Mouse (Mus musculus): ENCODE results near the gene Pald1. TPM values are rescaled to one million over a fixed set of nuclear protein-coding genes. Genes with fewer than 3 reads are reported as not detected.

Gene Pald1
- polyA plus RNA-seq, 1 experiment: 5.3 TPM

GRCm38 (mm10) chr10:61304046-61304445, 79.3 kb downstream of the Pald1 start:
- TF ChIP-seq CTCF (IDR thresholded peaks at IDR 0.05; ENCODE audit: borderline replicate concordance, insufficient read depth, low read length) (no peak), POLR2A (IDR thresholded peaks at IDR 0.05; ENCODE audit: low read depth, low read length) (no peak)
- H3K4me3 ChIP-seq (ENCODE audit: insufficient read depth, low read length): no peak overlapping the region
- no peaks in the 10 kb centered on the region for H3K4me1 ChIP-seq (ENCODE audit: control insufficient read depth, insufficient read depth, low read length)
- no peak overlapping the region for H3K27ac ChIP-seq (ENCODE audit: insufficient read depth, low read length)

- Histone ChIP-seq H3K4me3 (ENCODE audit: insufficient read depth, low read length) (no peak overlapping the region), H3K27ac (ENCODE audit: insufficient read depth, low read length) (no peak overlapping the region), H3K4me1 (ENCODE audit: control insufficient read depth, insufficient read depth, low read length) (no peaks in the 10 kb centered on the region)
- TF ChIP-seq CTCF (IDR thresholded peaks at IDR 0.05; ENCODE audit: borderline replicate concordance, insufficient read depth, low read length) (no peak), POLR2A (IDR thresholded peaks at IDR 0.05; ENCODE audit: low read depth, low read length) (no peak)
Measured at GRCm38 (mm10) chr10:61300996-61301395, 82.3 kb downstream of the Pald1 start.

- H3K27ac ChIP-seq (ENCODE audit: insufficient read depth, low read length): no peak within 1 kb of the TSS
- no peak for TF ChIP-seq POLR2A (IDR thresholded peaks at IDR 0.05; ENCODE audit: low read depth, low read length)
- TF ChIP-seq CTCF (IDR thresholded peaks at IDR 0.05; ENCODE audit: borderline replicate concordance, insufficient read depth, low read length): no peak
- H3K4me1 ChIP-seq (ENCODE audit: control insufficient read depth, insufficient read depth, low read length): peaks cover 2% of the 10 kb centered on the region; the same call in 1 of the 2 replicates
- no peak within 1 kb of the TSS for H3K4me3 ChIP-seq (ENCODE audit: insufficient read depth, low read length)
Measured at GRCm38 (mm10) chr10:61297477-61297876, 85.9 kb downstream of the Pald1 start, which contains the start of gene Prf1. Prf1 (plus strand) TSS chr10:61297833.

GRCm38 (mm10) chr10:61296713-61297445, 86.5 kb downstream of the Pald1 start:
- no peak for TF ChIP-seq CTCF (IDR thresholded peaks at IDR 0.05; ENCODE audit: borderline replicate concordance, insufficient read depth, low read length)
- no peak for TF ChIP-seq POLR2A (IDR thresholded peaks at IDR 0.05; ENCODE audit: low read depth, low read length)
- no peak overlapping the region for H3K4me3 ChIP-seq (ENCODE audit: insufficient read depth, low read length)
- H3K27ac ChIP-seq (ENCODE audit: insufficient read depth, low read length): no peak overlapping the region
- peaks cover 2% of the 10 kb centered on the region; the same call in 1 of the 2 replicates for H3K4me1 ChIP-seq (ENCODE audit: control insufficient read depth, insufficient read depth, low read length)

GRCm38 (mm10) chr10:61294242-61294641, 89.1 kb downstream of the Pald1 start:
- TF ChIP-seq POLR2A (IDR thresholded peaks at IDR 0.05; ENCODE audit: low read depth, low read length): 0 out of 2 replicates have a peak, but pooled peaks have one; percentile 12
- no peak for TF ChIP-seq CTCF (IDR thresholded peaks at IDR 0.05; ENCODE audit: borderline replicate concordance, insufficient read depth, low read length)
- Histone ChIP-seq H3K27ac (ENCODE audit: insufficient read depth, low read length) (no peak overlapping the region), H3K4me1 (ENCODE audit: control insufficient read depth, insufficient read depth, low read length) (peaks cover 2% of the 10 kb centered on the region; the same call in 1 of the 2 replicates), H3K4me3 (ENCODE audit: insufficient read depth, low read length) (no peak overlapping the region)

- Histone ChIP-seq H3K4me3 (ENCODE audit: insufficient read depth, low read length) (no peak overlapping the region), H3K4me1 (ENCODE audit: control insufficient read depth, insufficient read depth, low read length) (peaks cover 8% of the 10 kb centered on the region; the same call in 1 of the 2 replicates), H3K27ac (ENCODE audit: insufficient read depth, low read length) (no peak overlapping the region)
- TF ChIP-seq POLR2A (IDR thresholded peaks at IDR 0.05; ENCODE audit: low read depth, low read length): no peak
- no peak for TF ChIP-seq CTCF (IDR thresholded peaks at IDR 0.05; ENCODE audit: borderline replicate concordance, insufficient read depth, low read length)
Measured at GRCm38 (mm10) chr10:61290479-61290878, 92.9 kb downstream of the Pald1 start.

GRCm38 (mm10) chr10:61290016-61290415, 93.3 kb downstream of the Pald1 start:
- Histone ChIP-seq H3K4me3 (ENCODE audit: insufficient read depth, low read length) (no peak overlapping the region), H3K27ac (ENCODE audit: insufficient read depth, low read length) (no peak overlapping the region), H3K4me1 (ENCODE audit: control insufficient read depth, insufficient read depth, low read length) (peaks cover 8% of the 10 kb centered on the region)
- TF ChIP-seq CTCF (IDR thresholded peaks at IDR 0.05; ENCODE audit: borderline replicate concordance, insufficient read depth, low read length) (no peak), POLR2A (IDR thresholded peaks at IDR 0.05; ENCODE audit: low read depth, low read length) (no peak)

- Histone ChIP-seq H3K4me3 (ENCODE audit: insufficient read depth, low read length) (no peak overlapping the region), H3K4me1 (ENCODE audit: control insufficient read depth, insufficient read depth, low read length) (peaks cover 12% of the 10 kb centered on the region), H3K27ac (ENCODE audit: insufficient read depth, low read length) (peak overlapping the region; percentile 93)
- TF ChIP-seq CTCF (IDR thresholded peaks at IDR 0.05; ENCODE audit: borderline replicate concordance, insufficient read depth, low read length): no peak
- TF ChIP-seq POLR2A (IDR thresholded peaks at IDR 0.05; ENCODE audit: low read depth, low read length): no peak
Measured at GRCm38 (mm10) chr10:61286246-61286645, 97.1 kb downstream of the Pald1 start.

GRCm38 (mm10) chr10:61285271-61285670, 98.1 kb downstream of the Pald1 start:
- Histone ChIP-seq H3K4me1 (ENCODE audit: control insufficient read depth, insufficient read depth, low read length) (peaks cover 14% of the 10 kb centered on the region), H3K27ac (ENCODE audit: insufficient read depth, low read length) (peak overlapping the region; percentile 93), H3K4me3 (ENCODE audit: insufficient read depth, low read length) (no peak overlapping the region)
- TF ChIP-seq POLR2A (IDR thresholded peaks at IDR 0.05; ENCODE audit: low read depth, low read length): no peak
- no peak for TF ChIP-seq CTCF (IDR thresholded peaks at IDR 0.05; ENCODE audit: borderline replicate concordance, insufficient read depth, low read length)

GRCm38 (mm10) chr10:61284309-61284708, 99.0 kb downstream of the Pald1 start:
- TF ChIP-seq CTCF (IDR thresholded peaks at IDR 0.05; ENCODE audit: borderline replicate concordance, insufficient read depth, low read length): no peak
- no peak for TF ChIP-seq POLR2A (IDR thresholded peaks at IDR 0.05; ENCODE audit: low read depth, low read length)
- Histone ChIP-seq H3K27ac (ENCODE audit: insufficient read depth, low read length) (no peak overlapping the region), H3K4me1 (ENCODE audit: control insufficient read depth, insufficient read depth, low read length) (peaks cover 14% of the 10 kb centered on the region), H3K4me3 (ENCODE audit: insufficient read depth, low read length) (no peak overlapping the region)
